ENCODE assay signal across 21 mouse cellular contexts in the genomic region with DNA sequence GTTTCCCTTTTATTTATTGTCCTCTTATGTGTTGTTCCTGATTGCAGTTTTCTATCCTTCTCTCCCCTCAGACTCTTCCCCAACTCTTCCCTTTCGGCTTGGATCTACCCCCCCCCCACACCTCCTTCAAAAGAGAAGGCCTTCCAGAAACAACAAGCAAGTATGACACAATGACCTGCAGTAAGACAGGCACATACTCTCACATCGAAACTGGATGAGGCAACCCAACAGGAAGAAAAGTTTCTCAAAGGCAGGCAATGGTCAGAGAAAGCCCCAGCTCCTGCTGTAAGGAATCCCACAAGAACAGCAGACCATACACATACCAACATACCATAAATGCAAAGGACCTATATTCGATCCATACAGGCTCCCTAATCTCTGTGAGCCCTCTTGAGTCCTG.
"Had no signal": no experiment of that assay in that cellular context is flagged by ENCODE, and none has a peak within 500 bp of the region (broad histone marks: within the 10 kb centered on the region; RNA-seq: fewer than 3 reads in every experiment).

No protein-coding gene starts in this region.

- DNase-seq: heart, postnatal 10 days; heart, postnatal 14 days; heart, postnatal 4 days; kidney, adult 11 months; kidney, adult 18-20 months; kidney, adult 2 months; kidney, adult 8-10 months; kidney, adult 9 months; kidney, postnatal 10 days; kidney, postnatal 14 days; kidney, postnatal 25 days; kidney, postnatal 36 days; kidney, postnatal 4 days; layer of hippocampus, adult 9-11 months; layer of hippocampus, postnatal 36 days had no signal

- ATAC-seq: hindbrain, embryonic 16.5 days; hindbrain, postnatal 0 days; inflammation-experienced regulatory T-cells, adult 6 months; intestine, embryonic 15.5 days; intestine, embryonic 16.5 days; intestine, postnatal 0 days had no signal
